Mouse (Mus musculus) urinary bladder, postnatal 0 days (tissue): ENCODE results near the gene Pkn2. TPM values are rescaled to one million over a fixed set of nuclear protein-coding genes. Genes with fewer than 3 reads are reported as not detected.

Experiments
- polyA plus RNA-seq: library from polyadenylated mRNA; unstranded; fragments of >200 nt; fragmentation: Nextera tagmentation; extraction: Ambion mirVana; gene quantifications from 2 replicates; pipeline ENCODE4 v1.2.1, GENCODE M21; 2015

Pkn2 gene
- polyA plus RNA-seq: 47.5 and 57.8 TPM in 2 replicates

GRCm38 (mm10) chr3:142881872-142882623, at the start of gene Pkn2:
Gene Pkn2 (minus strand): TSS chr3:142882004.

GRCm38 (mm10) chr3:142764995-142765777, 116.6 kb downstream of the Pkn2 start, which contains the start of gene Gtf2b:
Gene Gtf2b (plus strand): TSS chr3:142765045.

Other genes with a start within 250 kb of the Pkn2 start
- 5.9 and 7.6 TPM in 2 replicates for gene Kyat3, start 181.0 kb downstream of the Pkn2 start, polyA plus RNA-seq
- gene Gtf2b, start 117.0 kb downstream of the Pkn2 start, polyA plus RNA-seq: 50.4 and 53.3 TPM in 2 replicates